Mouse (Mus musculus) CH12.LX (cell line): ENCODE measurements around the gene Syn3. TPM values are rescaled to one million over a fixed set of nuclear protein-coding genes. Genes with fewer than 3 reads are reported as not detected.

Source experiments
- DNase-seq: peaks from one replicate; pipeline ENCODE4 v3.0.0-alpha.2; 2013; ENCODE audit errors: extremely low read depth
- H3K27ac ChIP-seq: 2 replicates; pipeline ENCODE4 v1.5.1; 2012; ENCODE audit warnings: low read depth, mild to moderate bottlenecking, control low read depth, moderate library complexity; ENCODE audit not compliant: insufficient read depth
- H3K27me3 ChIP-seq: replicated peaks from 2 replicates; pipeline ENCODE3; 2012; ENCODE audit warnings: inconsistent platforms
- H3K36me3 ChIP-seq, 2 experiments: replicated peaks in 1 of 2; 2 replicates each; pipeline versions ENCODE3 to v1.6.1; 2012; ENCODE audit warnings: inconsistent platforms in 1 of 2, low read length in 1 of 2, mild to moderate bottlenecking in 1 of 2, mixed read lengths in 1 of 2, moderate library complexity in 1 of 2; ENCODE audit not compliant: control insufficient read depth in 1 of 2, insufficient read depth in 1 of 2
- H3K4me1 ChIP-seq, 2 experiments: 2 replicates each; pipeline ENCODE4 v1.6.1; 2012; ENCODE audit warnings: inconsistent platforms in 1 of 2, moderate library complexity in 1 of 2; ENCODE audit not compliant: insufficient read depth in 2 of 2, control insufficient read depth in 1 of 2
- H3K4me2 ChIP-seq: 2 replicates; pipeline ENCODE4 v1.6.1; 2012; ENCODE audit warnings: low read depth, mild to moderate bottlenecking, control low read depth; ENCODE audit not compliant: poor library complexity, insufficient read depth, severe bottlenecking
- H3K4me3 ChIP-seq, 3 experiments: fragments of 150-350 bp in 1 of 3; sonication (generic) in 1 of 3; replicated peaks in 1 of 3; 2 replicates each; pipeline versions ENCODE3 to v1.5.1; 2011 to 2012; ENCODE audit warnings: low read depth in 2 of 3, low read length in 2 of 3, mild to moderate bottlenecking in 2 of 3, moderate library complexity in 2 of 3, control low read depth in 1 of 3, improper control_type of control experiment in 1 of 3, inconsistent platforms in 1 of 3, mixed read lengths in 1 of 3; ENCODE audit not compliant: poor library complexity in 1 of 3
- H3K79me2 ChIP-seq: replicated peaks from 2 replicates; pipeline ENCODE4 v1.6.1; 2012; ENCODE audit warnings: mild to moderate bottlenecking, moderate library complexity; ENCODE audit not compliant: control insufficient read depth, poor library complexity, insufficient read depth, severe bottlenecking; ENCODE audit errors: extremely low read depth
- H3K9ac ChIP-seq: 2 replicates; pipeline ENCODE4 v1.6.1; 2012; ENCODE audit warnings: low read depth, mild to moderate bottlenecking, control low read depth, moderate library complexity; ENCODE audit not compliant: insufficient read depth
- H3K9me3 ChIP-seq: replicated peaks from 2 replicates; pipeline ENCODE3; 2012; ENCODE audit warnings: low read length, inconsistent platforms, mixed read lengths
- BHLHE40 ChIP-seq: IDR thresholded peaks from 2 replicates; pipeline ENCODE4 v1.6.1; 2011; ENCODE audit warnings: mild to moderate bottlenecking, low read depth, low read length, improper control_type of control experiment
- CHD1 ChIP-seq: IDR thresholded peaks from 2 replicates; pipeline ENCODE4 v1.6.1; 2012; ENCODE audit warnings: low read depth, low read length, improper control_type of control experiment, inconsistent platforms
- CTCF ChIP-seq, 2 experiments: IDR thresholded peaks in 1 of 2; conservative IDR thresholded peaks in 1 of 2; 2 replicates each; pipeline ENCODE4 v1.5.1; 2011 to 2012; ENCODE audit warnings: low read depth in 2 of 2, low read length in 2 of 2, improper control_type of control experiment in 1 of 2, inconsistent platforms in 1 of 2, mild to moderate bottlenecking in 1 of 2, moderate library complexity in 1 of 2
- GABPA ChIP-seq: IDR thresholded peaks from 2 replicates; pipeline ENCODE4 v1.6.1; 2012; ENCODE audit warnings: low read depth, low read length, improper control_type of control experiment, inconsistent platforms; ENCODE audit not compliant: insufficient replicate concordance
- IRF4 ChIP-seq: IDR thresholded peaks from 2 replicates; pipeline ENCODE4 v1.6.1; 2014; ENCODE audit warnings: low read depth, mild to moderate bottlenecking, inconsistent platforms, low read length, improper control_type of control experiment
- JUN ChIP-seq: IDR thresholded peaks from 2 replicates; pipeline ENCODE4 v1.6.1; 2011; ENCODE audit warnings: low read depth, mild to moderate bottlenecking, low read length, improper control_type of control experiment, moderate library complexity; ENCODE audit not compliant: insufficient read depth
- JUND ChIP-seq: conservative IDR thresholded peaks from 2 replicates; pipeline ENCODE4 v1.6.1; 2011; ENCODE audit warnings: low read depth, low read length, improper control_type of control experiment
- KAT2A ChIP-seq: IDR thresholded peaks from 2 replicates; pipeline ENCODE4 v1.6.1; 2012; ENCODE audit warnings: low read length, improper control_type of control experiment, inconsistent platforms; ENCODE audit not compliant: insufficient replicate concordance
- MAX ChIP-seq: IDR thresholded peaks from 2 replicates; pipeline ENCODE4 v1.6.1; 2011; ENCODE audit warnings: low read length, improper control_type of control experiment
- MAZ ChIP-seq: IDR thresholded peaks from 2 replicates; pipeline ENCODE4 v1.6.1; 2012; ENCODE audit warnings: low read depth, mild to moderate bottlenecking, inconsistent platforms, low read length, improper control_type of control experiment, moderate library complexity
- MEF2A ChIP-seq: IDR thresholded peaks from 2 replicates; pipeline ENCODE4 v1.6.1; 2014; ENCODE audit warnings: low read depth, mild to moderate bottlenecking, inconsistent platforms, low read length, improper control_type of control experiment, borderline replicate concordance
- MYC ChIP-seq: IDR thresholded peaks from 2 replicates; pipeline ENCODE4 v1.6.1; 2011; ENCODE audit warnings: low read depth, mild to moderate bottlenecking, improper control_type of control experiment, low read length
- NRF1 ChIP-seq: IDR thresholded peaks from 2 replicates; pipeline ENCODE4 v1.6.1; 2014; ENCODE audit warnings: low read depth, mild to moderate bottlenecking, inconsistent platforms, low read length, improper control_type of control experiment, moderate library complexity
- PAX5 ChIP-seq: IDR thresholded peaks from 2 replicates; pipeline ENCODE4 v1.6.1; 2012; ENCODE audit warnings: low read length, inconsistent platforms, mixed read lengths
- POLR2A ChIP-seq: IDR thresholded peaks from 2 replicates; pipeline ENCODE4 v1.6.1; 2011; ENCODE audit warnings: low read depth, mild to moderate bottlenecking, improper control_type of control experiment, low read length
- RCOR1 ChIP-seq: conservative IDR thresholded peaks from 2 replicates; pipeline ENCODE4 v1.6.1; 2012; ENCODE audit warnings: low read depth, mild to moderate bottlenecking, inconsistent platforms, low read length, improper control_type of control experiment
- TBP ChIP-seq: conservative IDR thresholded peaks from 2 replicates; pipeline ENCODE4 v1.6.1; 2011; ENCODE audit warnings: low read depth, low read length, improper control_type of control experiment
- UBTF ChIP-seq: IDR thresholded peaks from 2 replicates; pipeline ENCODE4 v1.6.1; 2012; ENCODE audit warnings: low read depth, mild to moderate bottlenecking, inconsistent platforms, low read length, improper control_type of control experiment, moderate library complexity
- ZC3H11A ChIP-seq: IDR thresholded peaks from 2 replicates; pipeline ENCODE4 v1.6.1; 2012; ENCODE audit warnings: low read depth, mild to moderate bottlenecking, inconsistent platforms, low read length, improper control_type of control experiment
- ZKSCAN1 ChIP-seq: IDR thresholded peaks from 2 replicates; pipeline ENCODE4 v1.6.1; 2012; ENCODE audit warnings: low read depth, inconsistent platforms, low read length, improper control_type of control experiment, borderline replicate concordance
- ZMIZ1 ChIP-seq: IDR thresholded peaks from 2 replicates; pipeline ENCODE4 v1.6.1; 2012; ENCODE audit warnings: low read depth, mild to moderate bottlenecking, inconsistent platforms, low read length, improper control_type of control experiment
- ZNF384 ChIP-seq: IDR thresholded peaks from 2 replicates; pipeline ENCODE4 v1.6.1; 2012; ENCODE audit warnings: low read depth, low read length, improper control_type of control experiment, inconsistent platforms
- dilution Hi-C: fragments of 300-500 bp; cut with MboI; formaldehyde crosslinking; loops from 2 replicates; pipeline ENCODE4 v1.14.3; 2020; ENCODE audit warnings: low sequenced_read_pairs; ENCODE audit not compliant: extremely low pct_unique_long_range_greater_than_20kb, extremely low pct_ligation_motif_present
- in situ Hi-C: fragments of 300-500 bp; cut with MboI; formaldehyde crosslinking; loops from 3 replicates; pipeline ENCODE4 v1.14.3; 2019; ENCODE audit warnings: low sequenced_read_pairs, low pct_ligation_motif_present, low pct_unique_long_range_greater_than_20kb, mixed read lengths
- polyA plus RNA-seq: library from polyadenylated mRNA; unstranded; fragments of >175 nt; gene quantifications from 2 replicates; pipeline ENCODE4 v1.2.1, GENCODE M21; 2012; ENCODE audit warnings: low read depth; ENCODE audit not compliant: insufficient read length
- total RNA-seq, 2 experiments: library from RNA; depleted of rRNA; stranded (reverse); fragments of 300-350 nt in 1 of 2; fragments of >200 nt in 1 of 2; gene quantifications; 2 replicates each; pipeline ENCODE4 v1.2.3; 2012 to 2014

The Syn3 gene
- total and polyA plus RNA-seq, 3 experiments, result 2.8 to 8.9 (median 5.6) TPM

DNA sequence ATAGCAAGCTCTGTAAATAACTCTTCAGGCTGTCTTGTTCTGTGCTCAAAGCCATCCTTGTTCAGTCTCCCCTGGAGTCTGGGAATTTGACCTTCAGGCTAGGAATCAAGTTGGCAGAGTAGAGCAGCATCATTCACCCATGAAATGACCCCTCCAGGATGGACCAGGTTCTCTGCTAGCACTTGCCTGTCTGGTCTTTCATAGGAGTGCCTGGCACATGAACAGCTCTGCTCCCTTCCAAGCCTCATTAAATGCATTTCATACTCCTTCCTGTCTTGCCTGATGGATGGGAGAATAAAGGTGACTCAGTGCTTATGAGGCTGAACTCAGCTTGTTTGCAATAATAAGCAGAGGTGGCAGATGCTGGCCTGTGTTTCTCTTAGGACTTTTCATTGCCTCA lies 394.7 kb downstream of the Syn3 start:
- TF ChIP-seq UBTF (no peak), JUN (no peak), MYC (no peak), ZC3H11A (no peak), PAX5 (no peak), TBP (no peak), ZKSCAN1 (no peak), MEF2A (no peak), JUND (no peak), BHLHE40 (no peak), CTCF (conservative IDR thresholded peaks at IDR 0.05 in 1 of 2, IDR thresholded peaks at IDR 0.05 in 1 of 2; ENCODE audit: low read depth in 2 of 2, low read length in 2 of 2) (no peak), MAZ (no peak), ZNF384 (no peak), NRF1 (no peak), RCOR1 (no peak), ZMIZ1 (no peak), GABPA (no peak), IRF4 (no peak), KAT2A (no peak)
- TF ChIP-seq, all 38 proteins: peak for 0
- in situ Hi-C loops, result no loop called here
- H3K79me2 ChIP-seq, result no peaks in the 10 kb centered on the region
- no peak for DNase-seq
- no peaks in the 10 kb centered on the region for H3K36me3 ChIP-seq
- no peak overlapping the region for H3K4me2 ChIP-seq
- no peak overlapping the region for H3K27ac ChIP-seq
- no peaks in the 10 kb centered on the region for H3K4me1 ChIP-seq
- H3K27me3 ChIP-seq, result no peaks in the 10 kb centered on the region
- dilution Hi-C loops, result no loop called here
- H3K9ac ChIP-seq, result no peak overlapping the region
- H3K9me3 ChIP-seq, result peaks cover 6% of the 10 kb centered on the region
- no peak overlapping the region for H3K4me3 ChIP-seq

DNA sequence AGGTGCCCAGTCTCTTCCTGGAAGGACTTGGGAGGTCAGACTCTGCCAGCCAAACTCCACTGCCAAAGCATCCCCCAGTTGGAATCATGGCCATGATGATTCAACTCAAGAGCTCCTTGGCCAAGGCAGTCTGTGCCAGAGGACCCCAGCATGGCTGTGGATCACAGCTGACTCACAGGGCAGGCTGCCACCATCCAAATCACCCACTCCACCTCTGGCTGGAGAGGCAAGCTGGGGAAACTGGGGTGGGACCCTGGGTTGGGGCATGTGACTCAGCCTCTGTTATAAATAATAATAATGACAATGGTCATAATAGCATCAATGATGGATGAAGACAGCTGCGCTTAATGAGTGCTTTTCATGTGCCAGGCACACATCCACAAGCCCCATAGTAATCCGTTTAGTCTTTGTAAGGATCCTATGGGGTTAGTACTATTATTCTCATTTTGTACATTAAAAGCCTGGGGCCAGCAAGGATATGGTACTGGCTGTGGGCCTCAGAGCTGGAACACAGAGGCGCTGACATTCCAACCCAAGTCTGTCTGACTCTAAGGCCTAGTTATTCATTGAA lies 398.3 kb downstream of the Syn3 start:
- no peaks in the 10 kb centered on the region for H3K4me1 ChIP-seq
- H3K79me2 ChIP-seq, result no peaks in the 10 kb centered on the region
- in situ Hi-C loops, result no loop called here
- H3K9me3 ChIP-seq, result peaks cover 6% of the 10 kb centered on the region
- H3K27ac ChIP-seq, result no peak overlapping the region
- H3K36me3 ChIP-seq, result no peaks in the 10 kb centered on the region
- H3K27me3 ChIP-seq, result no peaks in the 10 kb centered on the region
- no peak overlapping the region for H3K4me2 ChIP-seq
- no peak overlapping the region for H3K9ac ChIP-seq
- TF ChIP-seq TBP (no peak), ZNF384 (no peak), MAX (no peak), IRF4 (no peak), CHD1 (no peak), UBTF (no peak), POLR2A (no peak)
- TF ChIP-seq, all 38 proteins: peak for 0
- DNase-seq, result no peak
- dilution Hi-C loops, result no loop called here
- H3K4me3 ChIP-seq, result no peak overlapping the region
